Mouse (Mus musculus) central nervous system, embryonic 18 days (tissue): ENCODE results near the gene Lgr4. TPM values are rescaled to one million over a fixed set of nuclear protein-coding genes. Genes with fewer than 3 reads are reported as not detected.

Experiments
- polyA plus RNA-seq: library from polyadenylated mRNA; depleted of rRNA; stranded (reverse); fragments of >200 nt; gene quantifications from 2 replicates; pipeline ENCODE4 v1.2.3, GENCODE M21; 2012; rRNA removed

Lgr4 gene
- 10.1 and 11.9 TPM in 2 replicates for polyA plus RNA-seq

GRCm38 (mm10) chr2:109917496-109918413, at the start of gene Lgr4:
TSS of gene Lgr4 (plus strand) at chr2:109917647.

GRCm38 (mm10) chr2:109890597-109890996, 26.9 kb upstream of the Lgr4 start, which contains the start of gene Lin7c:
TSS of gene Lin7c (plus strand) at chr2:109890853.

GRCm38 (mm10) chr2:110017616-110018505, 100.4 kb downstream of the Lgr4 start, which contains the start of gene Ccdc34:
TSS of gene Ccdc34 (plus strand) at chr2:110017817.

Other genes with a start within 250 kb of the Lgr4 start
- gene Bdnf, start 242.9 kb upstream of the Lgr4 start, polyA plus RNA-seq: 2.5 and 3.7 TPM in 2 replicates
- gene Lin7c, start 26.8 kb upstream of the Lgr4 start, polyA plus RNA-seq: 78.7 and 80.8 TPM in 2 replicates
- 26.7 and 27.1 TPM in 2 replicates for gene Ccdc34, start 100.2 kb downstream of the Lgr4 start, polyA plus RNA-seq